Mouse (Mus musculus) T-helper 2 cell (primary cell): ENCODE results near the gene Rbms3.

ENCODE experiments used
- in situ Hi-C: fragments of 300-600 bp; cut with MboI, MseI; formaldehyde crosslinking; loops from one replicate; pipeline ENCODE4 v1.15.1; 2025; ENCODE audit warnings: high pct_unique_total_duplicates

Gene Rbms3

DNA sequence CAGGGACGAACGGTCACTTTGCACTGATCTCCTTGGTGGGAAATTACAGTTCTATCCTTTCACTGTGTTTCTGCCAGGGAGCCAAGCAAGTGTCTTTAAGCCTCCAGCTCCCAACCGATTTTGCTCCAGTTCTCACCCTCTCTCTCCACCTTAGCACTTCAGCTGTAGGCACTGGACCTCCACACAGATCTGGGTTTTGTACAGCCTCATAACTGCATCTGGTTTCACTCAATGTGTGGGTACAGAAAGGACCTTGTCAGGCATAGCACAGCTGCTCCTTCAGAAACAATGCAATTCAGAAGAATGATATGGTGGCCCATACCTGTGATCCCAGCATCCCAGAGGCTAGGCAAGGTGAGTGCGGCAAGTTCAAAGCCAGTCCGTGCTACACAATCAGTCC, 648.9 kb downstream of the Rbms3 start:
- in situ Hi-C loops: no loop called here

DNA sequence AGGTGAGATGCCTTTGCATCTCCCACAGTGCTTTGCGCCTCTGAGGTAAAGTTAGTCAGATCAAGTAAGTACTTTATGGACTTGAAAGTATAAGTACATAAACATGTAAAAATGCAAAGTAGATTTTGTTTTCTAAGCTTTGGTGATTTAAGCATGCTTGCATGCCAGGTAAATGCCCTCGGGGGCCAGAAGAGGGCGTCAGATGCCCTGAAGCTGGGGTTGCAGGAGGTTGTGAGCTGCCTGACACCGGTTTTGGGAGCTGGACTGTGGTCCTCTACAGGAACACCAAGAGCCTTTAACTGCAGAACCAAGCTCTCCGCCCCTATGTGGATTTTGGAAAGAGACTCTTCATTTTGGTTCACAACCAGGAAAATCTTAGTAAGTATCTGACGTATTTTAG, 652.3 kb downstream of the Rbms3 start:
- in situ Hi-C loops: no loop called here

GRCm38 (mm10) chr9:116976575-116977408, 652.9 kb downstream of the Rbms3 start:
- in situ Hi-C loops: no loop called here

GRCm38 (mm10) chr9:116975269-116975668, 654.4 kb downstream of the Rbms3 start:
- in situ Hi-C loops: no loop called here

DNA sequence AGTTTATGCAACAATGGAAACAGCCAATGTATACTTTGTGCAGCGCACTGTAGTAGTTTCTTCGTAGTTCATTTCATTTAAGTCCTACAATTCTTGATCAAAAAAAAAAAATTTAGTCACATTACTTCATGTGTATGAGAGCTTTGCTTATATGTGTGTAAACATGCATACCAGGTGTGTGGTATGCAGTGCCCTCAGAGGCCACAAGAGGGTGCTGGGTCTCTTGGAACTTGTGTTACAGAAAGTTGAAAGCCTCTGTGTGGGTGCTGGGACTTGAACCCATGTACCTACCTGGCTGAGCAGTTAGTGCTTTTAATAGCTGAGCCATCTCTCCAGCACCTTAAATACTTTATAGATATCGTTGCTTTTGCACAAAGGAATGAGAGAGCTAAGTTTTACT, 655.6 kb downstream of the Rbms3 start:
- in situ Hi-C loops: no loop called here

- in situ Hi-C loops: no loop called here
These were observed 656.1 kb downstream of the Rbms3 start for GRCm38 (mm10) chr9:116973594-116973993.

DNA sequence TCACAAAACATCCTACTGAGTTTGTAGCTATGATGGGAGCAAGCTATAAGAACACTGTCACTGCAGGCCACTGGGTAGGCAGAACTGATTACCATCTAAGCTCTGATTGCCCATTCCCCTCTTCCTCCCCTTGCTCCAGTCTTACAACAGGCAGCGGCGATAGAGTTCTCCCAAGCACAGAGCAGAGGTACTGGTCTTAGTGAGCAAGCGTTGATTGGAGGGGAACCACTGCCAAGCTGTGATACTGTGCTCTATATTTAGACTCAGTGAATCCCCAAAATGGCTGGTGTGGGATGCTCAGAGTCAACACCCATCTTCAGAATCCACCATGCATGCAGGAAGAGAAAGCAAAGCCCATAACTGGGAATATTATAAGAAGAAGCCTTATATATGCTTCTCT, 662.4 kb downstream of the Rbms3 start:
- in situ Hi-C loops: no loop called here

- in situ Hi-C loops: no loop called here
These were observed 664.0 kb downstream of the Rbms3 start for GRCm38 (mm10) chr9:116965691-116966090.

DNA sequence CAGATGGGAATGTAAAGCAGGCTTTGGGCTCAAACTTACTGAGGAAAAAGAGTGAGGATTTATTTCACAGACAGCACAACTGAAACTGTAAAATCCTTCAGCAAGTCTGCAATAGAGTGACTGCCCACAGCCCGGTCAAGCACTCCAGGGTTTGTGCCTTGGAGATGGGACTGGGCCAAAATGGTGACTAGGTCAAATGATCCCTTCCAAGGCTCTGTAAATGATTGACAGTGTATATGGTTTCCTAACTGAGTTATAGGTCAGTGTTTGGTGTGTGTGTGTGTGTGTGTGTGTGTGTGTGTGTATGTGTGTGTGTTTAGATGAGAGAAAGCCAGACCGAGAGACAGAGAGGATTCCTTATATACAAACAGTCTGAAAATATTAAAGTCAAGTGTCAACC, 673.6 kb downstream of the Rbms3 start:
- in situ Hi-C loops: no loop called here

DNA sequence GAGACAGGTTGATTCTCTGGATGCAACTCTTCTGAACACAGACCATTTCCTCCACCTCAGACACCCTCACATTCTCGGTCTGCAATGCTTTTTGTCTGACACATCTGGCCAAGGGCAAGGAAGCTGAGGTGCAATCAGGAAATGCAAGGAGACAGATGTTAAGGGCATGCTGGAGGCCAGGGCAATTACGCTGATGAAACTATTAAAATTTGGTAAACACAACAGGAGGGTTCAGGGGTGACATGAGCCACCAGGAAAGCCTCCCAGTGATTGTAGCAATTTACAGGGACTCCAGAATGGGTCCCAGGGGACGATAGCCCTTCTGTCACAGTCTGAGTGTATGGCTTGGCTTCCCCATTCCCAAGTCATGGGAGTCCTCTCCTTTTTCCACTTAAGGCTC, 681.5 kb downstream of the Rbms3 start:
- in situ Hi-C loops: no loop called here

GRCm38 (mm10) chr9:116947369-116947768, 682.3 kb downstream of the Rbms3 start:
- in situ Hi-C loops: no loop called here

GRCm38 (mm10) chr9:116946787-116947186, 682.9 kb downstream of the Rbms3 start:
- in situ Hi-C loops: no loop called here

GRCm38 (mm10) chr9:116945689-116946088, 684.0 kb downstream of the Rbms3 start:
- in situ Hi-C loops: no loop called here

DNA sequence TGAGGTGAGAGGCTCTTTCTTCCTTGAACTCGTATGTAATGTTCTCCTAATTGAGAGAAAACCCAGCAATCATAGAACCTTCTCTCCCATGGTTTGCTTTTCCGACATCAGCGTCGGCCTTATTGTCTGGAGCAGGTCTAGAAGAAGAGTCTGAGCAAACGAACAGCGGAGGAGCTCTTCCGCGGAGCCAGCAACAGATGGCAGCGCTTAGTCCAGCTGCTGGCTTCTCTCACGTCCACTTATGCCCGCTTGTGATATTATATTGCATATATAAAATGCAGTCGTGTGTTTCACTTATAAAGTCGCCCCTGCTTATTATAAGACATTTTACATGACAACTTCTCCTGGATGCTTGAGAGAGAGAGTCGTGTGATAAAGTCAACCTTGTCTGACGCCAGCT, 685.8 kb downstream of the Rbms3 start:
- in situ Hi-C loops: no loop called here

DNA sequence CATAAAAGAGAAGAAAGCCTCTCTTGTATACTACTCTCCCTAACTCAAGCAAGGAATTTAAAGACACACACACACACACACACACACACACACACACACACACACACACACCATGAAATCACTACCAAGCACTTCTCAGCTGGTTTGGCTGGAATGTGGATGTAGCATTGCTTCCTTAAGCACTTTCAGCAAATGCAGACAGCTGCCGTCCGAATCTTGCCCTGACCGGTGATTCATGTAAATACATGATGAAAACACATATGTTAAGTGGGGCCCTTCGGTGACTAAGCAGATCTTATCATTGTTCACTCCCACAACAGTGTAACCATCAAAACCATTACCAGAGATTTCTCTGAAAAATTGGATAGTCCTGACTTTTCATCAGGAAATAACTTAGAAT, 688.6 kb downstream of the Rbms3 start:
- in situ Hi-C loops: no loop called here

GRCm38 (mm10) chr9:116940693-116941092, 689.0 kb downstream of the Rbms3 start:
- in situ Hi-C loops: no loop called here

GRCm38 (mm10) chr9:116928338-116928737, 701.4 kb downstream of the Rbms3 start:
- in situ Hi-C loops: no loop called here

- in situ Hi-C loops: no loop called here
These were observed 706.6 kb downstream of the Rbms3 start for GRCm38 (mm10) chr9:116923151-116923550.

DNA sequence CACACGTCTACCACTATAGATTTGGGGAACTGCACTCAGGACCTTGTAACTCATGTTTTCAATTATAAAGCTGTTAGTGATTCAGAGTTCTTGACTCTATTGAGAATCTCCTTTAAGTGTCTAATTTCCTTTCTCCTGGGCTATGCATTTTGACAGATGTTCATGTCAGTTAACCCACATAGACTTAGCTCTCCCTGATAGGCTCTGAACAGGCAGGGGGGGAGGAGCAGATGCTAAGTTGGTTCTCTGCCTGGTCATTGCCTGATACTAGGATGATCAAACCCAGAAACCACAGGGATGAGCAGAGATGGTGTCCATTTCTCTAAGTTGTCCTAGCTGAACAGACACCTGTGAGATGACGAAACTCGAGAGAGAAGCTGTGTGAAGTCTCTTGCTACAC, 707.2 kb downstream of the Rbms3 start:
- in situ Hi-C loops: no loop called here

- in situ Hi-C loops: no loop called here
These were observed 710.2 kb downstream of the Rbms3 start for GRCm38 (mm10) chr9:116919441-116920019.

DNA sequence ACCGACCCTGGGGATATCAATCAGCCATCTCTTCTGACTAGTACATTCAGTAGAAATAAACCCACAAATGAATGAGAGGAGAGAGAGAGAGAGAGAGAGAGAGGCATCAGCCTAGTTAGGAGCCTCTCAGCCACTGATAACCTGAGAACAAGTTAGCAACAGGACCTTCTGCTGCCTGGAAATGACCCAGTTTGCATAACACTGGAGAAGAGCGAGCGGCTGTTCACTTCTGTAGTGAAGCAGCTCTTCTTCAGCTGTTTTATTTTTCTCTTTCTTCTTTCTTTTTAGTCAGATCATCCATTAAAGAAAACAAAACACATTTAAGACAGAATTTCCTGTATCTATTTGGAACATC, 717.2 kb downstream of the Rbms3 start:
- in situ Hi-C loops: no loop called here

- in situ Hi-C loops: no loop called here
These were observed 717.8 kb downstream of the Rbms3 start for GRCm38 (mm10) chr9:116911781-116912492.

- in situ Hi-C loops: no loop called here
These were observed 720.2 kb downstream of the Rbms3 start for GRCm38 (mm10) chr9:116909511-116909910.
